Mouse (Mus musculus) intestine, embryonic 14.5 days (tissue): ENCODE data around the gene Fgfr2. TPM values are rescaled to one million over a fixed set of nuclear protein-coding genes. Genes with fewer than 3 reads are reported as not detected.

Experiments
- ATAC-seq: fragments of 200-750 bp; cut with Nextera tagmentation; replicated peaks from 2 replicates; pipeline ENCODE4 v1.8.0; 2017; ENCODE audit warnings: low read depth, moderate number of reproducible peaks, moderate TSS enrichment, moderate library complexity; ENCODE audit not compliant: low FRiP score, low TSS enrichment
- DNase-seq: peaks from one replicate; pipeline ENCODE4 v3.0.0-alpha.2; 2018; ENCODE audit warnings: low spot score
- H3K27ac ChIP-seq: fragments of 300-500 bp; sonication (generic); 2 replicates; pipeline ENCODE4 v1.5.1; 2014; ENCODE audit warnings: low read depth, mild to moderate bottlenecking, control low read depth
- H3K27me3 ChIP-seq: fragments of 300-500 bp; sonication (generic); replicated peaks from 2 replicates; pipeline ENCODE4 v1.6.1; 2014; ENCODE audit warnings: low read length, control low read depth; ENCODE audit not compliant: control insufficient read depth, insufficient read depth
- H3K36me3 ChIP-seq: fragments of 300-500 bp; sonication (generic); 2 replicates; pipeline ENCODE4 v1.6.1; 2014; ENCODE audit warnings: low read length, control low read depth; ENCODE audit not compliant: control insufficient read depth, insufficient read depth
- H3K4me1 ChIP-seq: fragments of 300-500 bp; sonication (generic); replicated peaks from 2 replicates; pipeline ENCODE4 v1.6.1; 2014; ENCODE audit warnings: low read length, control low read depth, mixed read lengths; ENCODE audit not compliant: control insufficient read depth, insufficient read depth
- H3K4me2 ChIP-seq: fragments of 300-500 bp; sonication (generic); 2 replicates; pipeline ENCODE4 v1.6.1; 2014; ENCODE audit warnings: low read length
- H3K4me3 ChIP-seq: fragments of 300-500 bp; sonication (generic); 2 replicates; pipeline ENCODE4 v1.5.1; 2014; ENCODE audit warnings: low read depth, low read length, control low read depth, mixed read lengths
- H3K9ac ChIP-seq: fragments of 300-500 bp; sonication (generic); 2 replicates; pipeline ENCODE4 v1.6.1; 2014; ENCODE audit warnings: mild to moderate bottlenecking, low read length
- H3K9me3 ChIP-seq: fragments of 300-500 bp; sonication (generic); 2 replicates; pipeline ENCODE4 v1.6.1; 2016; ENCODE audit warnings: low read length, control low read depth; ENCODE audit not compliant: control insufficient read depth
- WGBS: fragments of 180-500 bp; shearing (Covaris S2); extraction: QIAGEN DNeasy Blood & Tissue Kit; methylation state at CpG from one replicate; pipeline ENCODE4 v1.1.7; 2014; 5-methylcytosine and 5-hydroxymethylcytosine counted together
- polyA plus RNA-seq: library from polyadenylated mRNA; unstranded; fragments of >200 nt; fragmentation: Nextera tagmentation; extraction: Ambion mirVana; gene quantifications from 2 replicates; pipeline ENCODE4 v1.2.1, GENCODE M21; 2014

The Fgfr2 gene
- polyA plus RNA-seq, 1 experiment from 2014 or later: 105 TPM

GRCm38 (mm10) chr7:132172220-132172619 lies 950.9 kb downstream of the Fgfr2 start:
- ATAC-seq: no peak
- Histone ChIP-seq H3K9ac (no peak overlapping the region), H3K9me3 (no peaks in the 10 kb centered on the region), H3K4me3 (no peak overlapping the region), H3K4me2 (no peak overlapping the region), H3K4me1 (no peaks in the 10 kb centered on the region), H3K27ac (no peak overlapping the region), H3K36me3 (no peaks in the 10 kb centered on the region), H3K27me3 (no peaks in the 10 kb centered on the region)
- WGBS: 80% methylated on average over 5 of the region's 5 CpGs
- DNase-seq: no peak

- no peaks in the 10 kb centered on the region for H3K4me1 ChIP-seq
- H3K4me2 ChIP-seq: no peak overlapping the region
- no peak for DNase-seq
- H3K27me3 ChIP-seq: no peaks in the 10 kb centered on the region
- no peak overlapping the region for H3K9ac ChIP-seq
- H3K9me3 ChIP-seq: no peaks in the 10 kb centered on the region
- WGBS: 57% methylated on average over 5 of the region's 5 CpGs
- H3K4me3 ChIP-seq: no peak overlapping the region
- no peak overlapping the region for H3K27ac ChIP-seq
- ATAC-seq: no peak
- H3K36me3 ChIP-seq: no peaks in the 10 kb centered on the region
Measured at GRCm38 (mm10) chr7:132171716-132172115, 951.4 kb downstream of the Fgfr2 start.

GRCm38 (mm10) chr7:132169419-132170169 lies 953.6 kb downstream of the Fgfr2 start:
- H3K4me2 ChIP-seq: no peak overlapping the region
- no peak overlapping the region for H3K4me3 ChIP-seq
- no peaks in the 10 kb centered on the region for H3K36me3 ChIP-seq
- H3K9ac ChIP-seq: no peak overlapping the region
- no peak for DNase-seq
- no peak for ATAC-seq
- no peaks in the 10 kb centered on the region for H3K9me3 ChIP-seq
- no peaks in the 10 kb centered on the region for H3K27me3 ChIP-seq
- H3K27ac ChIP-seq: no peak overlapping the region
- H3K4me1 ChIP-seq: no peaks in the 10 kb centered on the region
- WGBS: 53% methylated on average over 7 of the region's 7 CpGs

DNA sequence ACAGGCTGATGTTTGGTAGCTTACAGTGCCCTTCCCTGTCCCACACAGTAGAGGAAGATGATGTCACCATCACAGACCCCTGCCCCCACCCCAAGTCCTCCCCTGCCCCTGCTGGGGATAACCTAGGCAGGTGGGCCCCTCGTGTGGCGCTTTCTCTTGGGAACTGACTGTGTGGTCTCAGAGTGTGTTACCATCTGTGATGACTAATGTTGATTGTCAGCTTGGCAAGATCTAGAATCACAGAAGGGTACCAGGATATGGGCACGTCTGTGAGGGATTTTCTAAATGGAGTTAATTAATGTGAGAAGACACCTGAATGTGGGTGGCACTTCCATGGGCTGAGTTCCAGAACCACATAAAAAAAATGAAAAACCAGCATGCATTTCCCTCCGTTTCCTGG lies 955.9 kb downstream of the Fgfr2 start:
- Histone ChIP-seq H3K4me1 (no peaks in the 10 kb centered on the region), H3K9ac (no peak overlapping the region), H3K27ac (no peak overlapping the region), H3K4me2 (no peak overlapping the region), H3K36me3 (no peaks in the 10 kb centered on the region), H3K27me3 (no peaks in the 10 kb centered on the region), H3K9me3 (no peaks in the 10 kb centered on the region), H3K4me3 (no peak overlapping the region)
- 71% methylated on average over 4 of the region's 4 CpGs for WGBS
- no peak for ATAC-seq
- DNase-seq: no peak

DNA sequence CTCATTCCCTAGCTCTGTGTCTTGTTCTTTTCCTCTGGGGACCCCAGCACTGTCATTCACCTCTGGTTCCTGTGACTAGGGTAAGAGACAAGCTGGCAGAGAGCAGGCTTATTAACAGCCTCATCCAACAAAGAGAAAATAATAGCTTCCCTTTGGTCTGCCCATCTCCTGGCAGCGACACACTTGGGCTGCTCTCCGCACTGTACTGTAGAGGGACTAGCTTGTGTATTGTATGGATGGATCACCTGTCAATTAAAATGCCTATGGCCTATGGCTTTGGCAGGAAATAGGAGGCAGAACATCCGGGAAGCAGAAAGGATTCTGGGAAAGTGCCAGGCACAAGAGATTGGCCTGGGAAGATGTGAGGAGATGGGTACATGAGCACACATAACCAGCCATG lies 960.9 kb downstream of the Fgfr2 start:
- no peak overlapping the region for H3K4me3 ChIP-seq
- H3K4me2 ChIP-seq: no peak overlapping the region
- no peak overlapping the region for H3K9ac ChIP-seq
- ATAC-seq: no peak
- H3K9me3 ChIP-seq: no peaks in the 10 kb centered on the region
- WGBS: 81% methylated on average over 3 of the region's 3 CpGs
- DNase-seq: no peak
- H3K4me1 ChIP-seq: no peaks in the 10 kb centered on the region
- no peak overlapping the region for H3K27ac ChIP-seq
- no peaks in the 10 kb centered on the region for H3K27me3 ChIP-seq
- H3K36me3 ChIP-seq: no peaks in the 10 kb centered on the region

DNA sequence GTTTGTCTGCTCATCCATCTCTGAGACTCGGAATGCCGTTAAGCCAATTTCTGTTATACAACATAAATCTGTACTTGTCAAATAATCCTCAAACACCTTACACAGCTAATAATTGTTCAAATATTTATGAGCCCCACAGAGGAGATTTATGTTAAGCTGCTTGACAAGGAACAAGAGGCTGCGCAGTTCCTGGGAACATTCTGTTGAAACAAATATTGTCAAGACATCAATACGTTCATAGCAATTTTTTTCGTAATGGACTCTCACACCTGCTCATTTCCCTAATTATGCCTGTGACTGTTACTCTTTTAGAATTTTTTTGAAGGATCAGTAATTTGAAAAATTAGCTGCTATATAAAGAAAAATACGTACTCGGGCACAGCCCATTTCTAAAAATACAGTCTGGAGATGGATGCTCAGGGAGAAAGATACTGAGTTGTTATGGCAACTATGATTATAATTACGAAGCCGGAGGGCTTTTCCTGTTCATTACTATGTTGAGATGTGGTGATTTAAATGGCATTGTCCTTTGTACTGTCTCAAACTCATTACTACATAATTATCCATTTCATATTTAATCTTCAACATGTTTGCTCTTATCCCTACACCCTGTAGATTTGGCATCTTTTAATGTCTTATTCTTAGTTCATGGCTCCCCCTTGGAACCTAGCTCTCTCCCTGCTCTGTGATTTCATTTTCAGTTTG lies 964.7 kb downstream of the Fgfr2 start:
- whole genome bisulfite sequencing: 63% methylated on average over 9 of the region's 9 CpGs
- H3K4me2 ChIP-seq: no peak overlapping the region
- no peak for DNase-seq
- H3K4me3 ChIP-seq: no peak overlapping the region
- H3K36me3 ChIP-seq: no peaks in the 10 kb centered on the region
- H3K9me3 ChIP-seq: no peaks in the 10 kb centered on the region
- H3K9ac ChIP-seq: no peak overlapping the region
- 0 out of 2 replicates have a peak, but pooled peaks cover 6% of the 10 kb centered on the region for H3K4me1 ChIP-seq
- peaks cover 28% of the 10 kb centered on the region for H3K27me3 ChIP-seq
- no peak for ATAC-seq
- H3K27ac ChIP-seq: no peak overlapping the region

DNA sequence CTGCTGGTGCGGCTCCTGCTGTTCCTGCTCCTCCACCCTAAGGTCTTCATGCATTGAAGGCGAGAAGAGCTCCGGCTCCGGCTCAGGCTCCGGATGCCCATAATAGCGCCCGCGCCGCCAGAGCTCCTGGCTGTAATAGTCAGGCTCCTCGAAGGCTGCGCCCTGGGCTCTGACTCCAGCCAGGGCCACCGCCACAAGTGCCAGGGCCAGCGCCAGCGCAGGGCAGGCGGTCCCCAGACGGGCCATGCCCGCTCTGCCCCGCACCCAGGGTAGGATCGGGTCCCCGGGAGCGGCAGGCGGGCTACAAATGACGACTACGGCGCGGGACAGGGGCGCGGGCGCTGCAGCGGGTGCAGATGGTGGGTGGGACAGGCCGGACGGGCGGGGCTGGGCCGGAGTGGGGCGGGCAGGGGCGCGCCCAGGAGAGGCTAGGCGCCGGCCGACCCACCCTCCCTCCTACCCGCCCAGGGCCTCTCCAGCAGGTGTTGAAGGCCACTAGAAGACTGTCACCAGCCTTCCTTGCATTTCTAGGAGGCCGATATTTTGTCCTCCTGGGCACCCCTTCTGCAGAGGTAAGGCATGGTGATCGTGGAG lies 968.7 kb downstream of the Fgfr2 start, which contains the start of gene Cpxm2:
Gene Cpxm2 (minus strand): TSS at position 372 of the 594 bp plus-strand sequence.
- Histone ChIP-seq H3K4me3 (peak within 1 kb of the TSS; percentile 36), H3K4me1 (0 out of 2 replicates have a peak, but pooled peaks cover 6% of the 10 kb centered on the region), H3K27ac (no peak within 1 kb of the TSS), H3K36me3 (no peaks in the 10 kb centered on the region), H3K4me2 (peak within 1 kb of the TSS; percentile 67), H3K9me3 (no peaks in the 10 kb centered on the region), H3K9ac (peak within 1 kb of the TSS; percentile 16; the same call in 1 of the 2 replicates), H3K27me3 (peaks cover 28% of the 10 kb centered on the region)
- ATAC-seq (peak; percentile 47; the same call in 1 of the 2 replicates), DNase-seq (peak; percentile 59)
- 2% methylated on average over 39 of the region's 43 CpGs for WGBS

DNA sequence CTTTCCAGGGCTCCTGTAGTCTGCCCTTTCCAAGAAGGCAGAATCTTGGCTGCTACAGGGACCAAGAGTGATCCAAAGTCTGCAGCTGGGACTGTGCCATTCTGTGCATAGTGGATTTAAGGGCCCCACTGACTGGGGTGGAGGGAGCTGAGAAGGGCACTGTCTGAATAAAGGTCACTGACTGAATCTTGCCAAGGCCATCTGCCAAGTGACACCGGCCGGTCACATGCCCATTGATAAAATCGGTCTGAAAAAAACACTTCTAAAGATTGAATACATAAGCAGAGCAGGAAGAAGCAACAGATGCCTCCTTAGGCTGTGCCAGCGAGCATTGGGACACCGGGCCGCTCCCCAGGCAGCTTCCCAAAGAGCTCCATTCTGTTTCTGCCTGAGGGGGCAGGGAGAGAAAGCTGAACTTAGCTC lies 969.4 kb downstream of the Fgfr2 start:
- Histone ChIP-seq H3K4me3 (peak overlapping the region; percentile 36; the same call in 1 of the 2 replicates), H3K4me1 (0 out of 2 replicates have a peak, but pooled peaks cover 6% of the 10 kb centered on the region), H3K4me2 (peak overlapping the region; percentile 67; the same call in 1 of the 2 replicates), H3K27me3 (peaks cover 28% of the 10 kb centered on the region), H3K36me3 (no peaks in the 10 kb centered on the region), H3K27ac (no peak overlapping the region), H3K9me3 (no peaks in the 10 kb centered on the region), H3K9ac (no peak overlapping the region)
- DNase-seq: no peak
- WGBS: 62% methylated on average over 6 of the region's 6 CpGs
- ATAC-seq: no peak
